Mouse (Mus musculus): ENCODE results near the gene Sgsh. TPM values are rescaled to one million over a fixed set of nuclear protein-coding genes. Genes with fewer than 3 reads are reported as not detected.

The Sgsh gene
- polyA plus RNA-seq, 1 experiment from 2014 or later: 2.0 TPM

DNA sequence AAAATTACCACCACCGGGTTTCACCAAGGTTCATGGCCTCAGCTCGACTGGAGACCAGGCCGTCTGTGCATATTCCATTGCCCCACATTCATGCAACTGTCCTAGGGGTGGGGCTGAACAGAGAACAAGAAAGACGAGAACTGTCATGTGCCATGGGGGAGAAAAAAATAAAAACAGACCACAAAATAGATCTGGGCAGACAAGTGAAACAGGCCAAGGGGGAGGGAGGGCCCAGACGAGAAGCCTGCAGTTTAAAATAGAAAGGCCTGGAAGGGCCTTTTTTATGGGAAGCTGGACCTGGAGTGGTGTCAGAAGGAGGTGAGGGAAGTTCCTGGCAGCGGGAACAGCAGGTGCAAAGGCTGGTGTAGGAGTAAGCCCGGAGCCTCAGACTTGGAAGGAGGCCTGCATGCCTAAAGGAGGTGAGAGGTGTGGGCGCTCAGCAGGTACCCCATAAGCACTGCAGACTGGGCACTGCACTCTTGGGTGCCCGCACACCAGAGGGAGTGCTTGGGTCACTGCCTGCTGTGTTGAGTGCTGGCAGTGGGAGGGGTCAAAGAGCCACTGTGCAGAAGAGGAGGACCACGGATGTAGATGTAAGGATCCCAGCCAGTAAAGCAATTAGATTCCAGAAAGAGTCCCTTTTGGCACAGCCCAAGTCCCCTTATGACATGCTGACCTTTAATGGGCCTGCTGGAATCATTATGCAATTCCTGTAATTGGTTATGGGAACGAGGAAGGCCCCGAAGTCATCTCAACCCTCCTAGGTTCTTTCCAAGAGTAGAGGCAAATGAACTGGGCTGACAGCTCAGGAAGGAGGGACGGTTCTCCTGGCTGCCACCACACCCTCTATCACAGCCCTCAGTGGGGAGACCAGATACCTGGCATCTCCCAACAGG is 48.3 kb downstream of the Sgsh start:
- H3K36me3 ChIP-seq (ENCODE audit: control insufficient read depth, insufficient read depth): no peaks in the 10 kb centered on the region
- 45% methylated on average over 13 of the region's 13 CpGs for WGBS (ENCODE audit: insufficient replicate concordance)
- no peaks in the 10 kb centered on the region for H3K4me1 ChIP-seq (ENCODE audit: control insufficient read depth, low read depth, low read length)
- no peak overlapping the region for H3K9ac ChIP-seq (ENCODE audit: low read depth, low read length)
- H3K27me3 ChIP-seq (ENCODE audit: control insufficient read depth, insufficient read depth, low read depth, low read length): peaks cover 7% of the 10 kb centered on the region; the same call in 1 of the 2 replicates
- no peaks in the 10 kb centered on the region for H3K9me3 ChIP-seq (replicated peaks; ENCODE audit: control insufficient read depth, low read length)
- H3K4me2 ChIP-seq (ENCODE audit: low read depth, low read length): no peak overlapping the region
- H3K27ac ChIP-seq (ENCODE audit: low read length): no peak overlapping the region
- H3K4me3 ChIP-seq (ENCODE audit: low read depth, low read length): no peak overlapping the region
- ATAC-seq (ENCODE audit: low read depth): no peak

DNA sequence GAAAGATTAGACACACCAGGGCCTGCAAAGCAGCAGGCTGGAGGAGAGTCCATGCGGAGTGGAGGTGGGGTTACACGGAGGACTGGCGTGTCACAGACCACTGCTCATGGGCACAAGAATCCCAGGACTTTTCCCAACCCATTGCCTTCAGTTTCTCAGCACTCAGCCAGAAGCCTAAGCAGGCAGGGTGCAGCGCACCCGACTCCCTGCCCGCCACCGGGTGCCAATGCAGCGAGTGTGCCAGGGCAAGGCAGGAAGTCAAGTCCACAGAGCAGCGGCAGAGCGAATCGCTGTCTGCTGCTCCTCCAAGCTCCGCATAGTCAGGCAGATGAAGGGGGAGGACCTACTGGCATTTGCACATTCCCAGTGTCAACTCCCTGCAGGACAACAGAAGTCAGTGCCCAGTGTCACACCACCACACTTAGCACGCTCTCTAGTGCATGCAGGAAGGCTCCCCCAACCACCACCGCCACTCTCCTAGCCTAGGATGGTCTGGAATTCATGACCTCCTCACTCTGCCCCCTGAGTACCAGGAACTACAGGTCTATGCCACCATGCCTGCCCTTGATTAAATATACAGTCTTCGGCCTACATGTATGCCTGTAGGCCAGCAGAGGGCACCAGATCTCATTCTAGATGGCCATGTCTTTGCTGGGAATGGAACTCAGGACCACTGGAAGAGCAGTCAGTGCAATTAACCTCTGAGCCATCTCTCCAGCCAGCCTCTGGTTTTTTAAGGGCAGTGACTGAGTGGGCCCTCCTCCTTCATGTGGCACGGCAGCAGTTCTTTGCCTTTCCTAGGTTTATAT is 50.2 kb downstream of the Sgsh start:
- H3K27ac ChIP-seq (ENCODE audit: low read length): no peak overlapping the region
- H3K9ac ChIP-seq (ENCODE audit: low read depth, low read length): no peak overlapping the region
- no peaks in the 10 kb centered on the region for H3K36me3 ChIP-seq (ENCODE audit: control insufficient read depth, insufficient read depth)
- ATAC-seq (ENCODE audit: low read depth): no peak
- no peaks in the 10 kb centered on the region for H3K9me3 ChIP-seq (replicated peaks; ENCODE audit: control insufficient read depth, low read length)
- H3K4me2 ChIP-seq (ENCODE audit: low read depth, low read length): no peak overlapping the region
- H3K4me3 ChIP-seq (ENCODE audit: low read depth, low read length): no peak overlapping the region
- 44% methylated on average over 16 of the region's 16 CpGs for WGBS (ENCODE audit: insufficient replicate concordance)
- peaks cover 4% of the 10 kb centered on the region for H3K4me1 ChIP-seq (ENCODE audit: control insufficient read depth, low read depth, low read length)
- H3K27me3 ChIP-seq (ENCODE audit: control insufficient read depth, insufficient read depth, low read depth, low read length): peaks cover 3% of the 10 kb centered on the region; the same call in 1 of the 2 replicates

DNA sequence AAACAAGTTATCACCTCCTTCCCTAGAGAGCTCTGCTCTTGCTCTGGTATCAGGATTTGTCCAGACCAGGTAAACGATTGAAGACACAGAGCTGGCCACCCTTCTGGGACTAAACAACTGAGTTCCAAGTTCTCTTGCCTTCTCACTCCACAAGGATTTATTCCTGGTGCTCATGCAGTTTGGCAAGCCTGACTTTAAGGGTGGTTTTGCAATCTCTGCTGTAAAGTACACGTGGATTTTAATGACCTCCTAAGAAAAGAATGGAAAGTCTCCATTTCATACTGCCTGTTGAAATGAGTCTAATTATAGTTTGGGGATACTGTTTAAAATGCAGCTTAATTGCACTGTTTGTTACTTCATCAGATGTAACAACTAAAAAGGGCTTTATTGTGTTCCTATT is 54.4 kb downstream of the Sgsh start:
- Histone ChIP-seq H3K9ac (ENCODE audit: low read depth, low read length) (no peak overlapping the region), H3K4me1 (ENCODE audit: control insufficient read depth, low read depth, low read length) (peaks cover 14% of the 10 kb centered on the region), H3K4me2 (ENCODE audit: low read depth, low read length) (peak overlapping the region; percentile 96), H3K9me3 (replicated peaks; ENCODE audit: control insufficient read depth, low read length) (no peaks in the 10 kb centered on the region), H3K27me3 (ENCODE audit: control insufficient read depth, insufficient read depth, low read depth, low read length) (no peaks in the 10 kb centered on the region; the same call in 1 of the 2 replicates), H3K4me3 (ENCODE audit: low read depth, low read length) (peak overlapping the region; percentile 92), H3K36me3 (ENCODE audit: control insufficient read depth, insufficient read depth) (peaks cover 10% of the 10 kb centered on the region), H3K27ac (ENCODE audit: low read length) (no peak overlapping the region)
- WGBS (ENCODE audit: insufficient replicate concordance): 14% methylated on average over 2 of the region's 2 CpGs
- no peak for ATAC-seq (ENCODE audit: low read depth)

DNA sequence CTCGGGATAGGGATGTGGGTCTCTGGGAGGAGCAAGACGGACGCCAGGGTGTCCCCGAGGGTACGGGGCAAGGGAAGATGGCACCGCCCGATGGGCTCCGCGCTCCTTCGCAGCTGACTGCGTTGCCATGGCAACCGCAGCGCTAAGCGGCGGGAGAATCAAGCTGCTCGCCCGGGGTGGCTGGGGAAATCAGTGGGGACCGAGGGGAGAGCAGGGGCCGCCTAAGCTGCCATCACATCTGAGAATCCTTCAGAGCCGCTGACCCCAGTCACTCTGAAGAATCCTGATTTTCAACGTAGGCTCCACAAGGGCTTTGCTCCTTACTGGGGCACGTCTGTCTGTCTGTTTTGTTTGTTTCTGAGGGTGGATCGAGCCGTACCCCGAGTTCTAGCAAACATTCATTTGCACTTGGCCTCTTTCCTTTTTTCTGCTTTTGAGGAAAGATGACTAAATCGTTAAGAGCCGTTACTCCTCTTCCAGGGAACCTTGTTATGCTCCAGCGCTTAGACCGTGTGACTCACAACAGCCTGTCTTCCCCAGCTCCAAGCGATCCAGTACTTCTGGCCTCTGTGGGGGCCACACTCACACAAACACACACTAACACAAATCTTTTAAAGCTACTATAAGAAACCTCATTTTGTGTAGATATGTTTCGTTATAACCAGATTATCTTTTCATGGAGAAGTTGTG is 54.9 kb downstream of the Sgsh start:
- H3K9me3 ChIP-seq (replicated peaks; ENCODE audit: control insufficient read depth, low read length): no peaks in the 10 kb centered on the region
- H3K4me2 ChIP-seq (ENCODE audit: low read depth, low read length): peak overlapping the region; percentile 96
- H3K27ac ChIP-seq (ENCODE audit: low read length): peak overlapping the region; percentile 77
- ATAC-seq (ENCODE audit: low read depth): peak; percentile 68; the same call in 1 of the 2 replicates
- H3K4me1 ChIP-seq (ENCODE audit: control insufficient read depth, low read depth, low read length): peaks cover 14% of the 10 kb centered on the region
- H3K9ac ChIP-seq (ENCODE audit: low read depth, low read length): peak overlapping the region; percentile 95
- WGBS (ENCODE audit: insufficient replicate concordance): 2% methylated on average over 31 of the region's 31 CpGs
- H3K27me3 ChIP-seq (ENCODE audit: control insufficient read depth, insufficient read depth, low read depth, low read length): no peaks in the 10 kb centered on the region; the same call in 1 of the 2 replicates
- peaks cover 16% of the 10 kb centered on the region for H3K36me3 ChIP-seq (ENCODE audit: control insufficient read depth, insufficient read depth)
- peak overlapping the region; percentile 92 for H3K4me3 ChIP-seq (ENCODE audit: low read depth, low read length)

DNA sequence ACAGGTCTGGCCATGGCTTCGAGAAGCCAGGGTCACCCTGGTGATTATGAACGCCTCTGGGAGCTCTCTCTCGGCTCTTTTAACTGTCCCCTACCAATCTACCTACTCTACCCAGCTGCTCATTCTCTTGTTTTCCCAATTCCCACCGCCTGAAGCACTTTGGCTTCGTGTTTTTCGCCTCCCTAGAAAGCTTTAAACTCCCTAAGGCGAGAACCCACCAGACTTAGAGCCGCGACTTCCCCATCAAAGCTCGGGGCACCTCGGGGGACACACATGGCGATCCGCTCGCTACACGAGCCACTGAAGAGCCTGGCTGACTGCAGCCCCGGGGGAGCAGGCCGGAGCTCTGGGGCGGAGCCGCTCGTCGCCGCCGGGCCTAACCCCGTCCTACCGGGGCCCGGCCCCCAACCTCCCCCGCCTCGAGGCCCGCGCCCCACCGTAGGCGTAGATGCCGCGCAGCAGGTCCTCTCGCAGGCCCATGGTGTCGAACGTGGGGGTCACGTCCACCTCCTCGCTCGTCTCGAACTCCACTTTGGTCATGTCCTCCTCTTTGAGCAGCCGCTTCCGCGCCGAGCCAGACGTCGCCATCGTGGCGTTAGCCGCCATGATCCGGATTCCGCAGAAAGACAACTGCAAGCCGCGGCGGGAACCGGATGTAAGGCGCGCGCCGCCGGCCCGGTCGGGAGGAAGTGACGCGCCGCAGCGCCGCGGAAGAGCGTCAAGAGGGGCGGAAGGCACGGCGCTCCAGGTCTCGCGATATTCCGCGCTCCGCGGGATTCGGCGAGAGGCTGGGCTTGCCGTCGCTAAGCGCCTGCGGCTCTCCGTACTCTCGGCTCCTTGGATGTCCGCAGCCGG is 55.7 kb downstream of the Sgsh start, which contains the start of gene Eif4a3:
Gene Eif4a3, minus strand, starts transcription at position 699 of the 855 bp plus-strand sequence.
- Histone ChIP-seq H3K4me2 (ENCODE audit: low read depth, low read length) (peak within 1 kb of the TSS; percentile 96), H3K4me3 (ENCODE audit: low read depth, low read length) (peak within 1 kb of the TSS; percentile 92), H3K9me3 (replicated peaks; ENCODE audit: control insufficient read depth, low read length) (no peaks in the 10 kb centered on the region), H3K4me1 (ENCODE audit: control insufficient read depth, low read depth, low read length) (peaks cover 14% of the 10 kb centered on the region), H3K27ac (ENCODE audit: low read length) (peak within 1 kb of the TSS; percentile 77), H3K9ac (ENCODE audit: low read depth, low read length) (peak within 1 kb of the TSS; percentile 95), H3K27me3 (ENCODE audit: control insufficient read depth, insufficient read depth, low read depth, low read length) (no peaks in the 10 kb centered on the region; the same call in 1 of the 2 replicates), H3K36me3 (ENCODE audit: control insufficient read depth, insufficient read depth) (peaks cover 24% of the 10 kb centered on the region)
- peak; percentile 96 for ATAC-seq (ENCODE audit: low read depth)
- WGBS (ENCODE audit: insufficient replicate concordance): under 1% methylated on average over 89 of the region's 89 CpGs

DNA sequence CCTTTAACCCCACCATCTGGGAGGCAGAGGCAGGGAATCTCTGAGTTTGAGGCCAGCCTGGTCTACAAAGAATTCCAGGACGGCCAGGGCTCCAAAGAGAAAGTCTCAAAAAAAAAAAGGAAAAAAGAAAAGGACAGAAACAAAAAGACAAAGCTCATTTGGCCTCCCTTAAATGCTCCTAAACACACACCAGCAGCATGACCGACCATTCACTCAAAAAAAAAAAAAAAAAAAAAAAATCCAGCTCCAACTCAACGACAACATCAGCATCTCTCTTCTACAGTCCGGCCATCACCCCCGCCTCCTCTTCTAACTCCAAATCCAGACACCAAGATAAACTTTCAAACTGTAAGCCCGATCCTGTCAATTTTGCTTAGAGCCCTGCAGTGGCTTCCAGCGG is 56.4 kb downstream of the Sgsh start:
- 3% methylated on average over 7 of the region's 7 CpGs for WGBS (ENCODE audit: insufficient replicate concordance)
- no peak overlapping the region; the same call in 1 of the 2 replicates for H3K27ac ChIP-seq (ENCODE audit: low read length)

DNA sequence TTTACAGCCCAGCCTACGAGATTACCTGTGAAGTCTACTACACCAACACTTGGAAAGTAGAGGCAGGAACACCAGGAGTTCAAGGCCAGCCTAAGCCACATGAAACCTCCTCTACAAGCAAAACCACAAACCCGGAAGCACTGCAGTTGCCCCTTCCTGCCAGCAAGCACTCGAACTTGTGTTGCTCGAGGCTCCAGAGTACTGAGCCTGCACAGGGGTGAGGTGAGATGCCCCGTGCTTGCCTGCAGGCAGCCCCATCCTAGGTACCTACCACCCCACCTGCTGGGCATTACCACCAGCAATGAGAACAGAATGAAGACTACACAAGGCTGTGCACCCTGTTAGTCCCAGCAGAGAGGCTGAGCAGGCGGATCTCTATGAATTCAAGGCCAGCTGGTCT is 57.3 kb downstream of the Sgsh start:
- Histone ChIP-seq H3K36me3 (ENCODE audit: control insufficient read depth, insufficient read depth) (peaks cover 40% of the 10 kb centered on the region), H3K4me3 (ENCODE audit: low read depth, low read length) (0 out of 2 replicates have a peak overlapping the region, but pooled peaks have one; percentile 92), H3K27me3 (ENCODE audit: control insufficient read depth, insufficient read depth, low read depth, low read length) (no peaks in the 10 kb centered on the region), H3K4me2 (ENCODE audit: low read depth, low read length) (peak overlapping the region; percentile 83), H3K4me1 (ENCODE audit: control insufficient read depth, low read depth, low read length) (peaks cover 14% of the 10 kb centered on the region), H3K9me3 (replicated peaks; ENCODE audit: control insufficient read depth, low read length) (no peaks in the 10 kb centered on the region), H3K27ac (ENCODE audit: low read length) (no peak overlapping the region), H3K9ac (ENCODE audit: low read depth, low read length) (no peak overlapping the region)
- 36% methylated on average over 6 of the region's 6 CpGs for WGBS (ENCODE audit: insufficient replicate concordance)
- ATAC-seq (ENCODE audit: low read depth): no peak

More for the DNA sequence above, 56.4 kb downstream of the Sgsh start:
- peaks cover 31% of the 10 kb centered on the region for H3K36me3 ChIP-seq (ENCODE audit: control insufficient read depth, insufficient read depth)
- no peak for ATAC-seq (ENCODE audit: low read depth)
- peak overlapping the region; percentile 92 for H3K4me3 ChIP-seq (ENCODE audit: low read depth, low read length)
- H3K4me1 ChIP-seq (ENCODE audit: control insufficient read depth, low read depth, low read length): peaks cover 14% of the 10 kb centered on the region
- no peaks in the 10 kb centered on the region; the same call in 1 of the 2 replicates for H3K27me3 ChIP-seq (ENCODE audit: control insufficient read depth, insufficient read depth, low read depth, low read length)
- H3K4me2 ChIP-seq (ENCODE audit: low read depth, low read length): peak overlapping the region; percentile 83
- peak overlapping the region; percentile 95 for H3K9ac ChIP-seq (ENCODE audit: low read depth, low read length)
- H3K9me3 ChIP-seq (replicated peaks; ENCODE audit: control insufficient read depth, low read length): no peaks in the 10 kb centered on the region

All from liver, embryonic 16.5 days (tissue).